Mouse (Mus musculus) CH12.LX (cell line): ENCODE data around the gene Cox4i2. TPM values are rescaled to one million over a fixed set of nuclear protein-coding genes. Genes with fewer than 3 reads are reported as not detected.

Experiments used
- DNase-seq: peaks from one replicate; pipeline ENCODE4 v3.0.0-alpha.2; 2013; ENCODE audit errors: extremely low read depth
- H3K27ac ChIP-seq: 2 replicates; pipeline ENCODE4 v1.5.1; 2012; ENCODE audit warnings: low read depth, mild to moderate bottlenecking, control low read depth, moderate library complexity; ENCODE audit not compliant: insufficient read depth
- H3K27me3 ChIP-seq: replicated peaks from 2 replicates; pipeline ENCODE3; 2012; ENCODE audit warnings: inconsistent platforms
- H3K36me3 ChIP-seq, 2 experiments: replicated peaks in 1 of 2; 2 replicates each; pipeline versions ENCODE3 to v1.6.1; 2012; ENCODE audit warnings: inconsistent platforms in 1 of 2, low read length in 1 of 2, mild to moderate bottlenecking in 1 of 2, mixed read lengths in 1 of 2, moderate library complexity in 1 of 2; ENCODE audit not compliant: control insufficient read depth in 1 of 2, insufficient read depth in 1 of 2
- H3K4me1 ChIP-seq, 2 experiments: 2 replicates each; pipeline ENCODE4 v1.6.1; 2012; ENCODE audit warnings: inconsistent platforms in 1 of 2, moderate library complexity in 1 of 2; ENCODE audit not compliant: insufficient read depth in 2 of 2, control insufficient read depth in 1 of 2
- H3K4me2 ChIP-seq: 2 replicates; pipeline ENCODE4 v1.6.1; 2012; ENCODE audit warnings: low read depth, mild to moderate bottlenecking, control low read depth; ENCODE audit not compliant: poor library complexity, insufficient read depth, severe bottlenecking
- H3K4me3 ChIP-seq, 3 experiments: fragments of 150-350 bp in 1 of 3; sonication (generic) in 1 of 3; replicated peaks in 1 of 3; 2 replicates each; pipeline versions ENCODE3 to v1.5.1; 2011 to 2012; ENCODE audit warnings: low read depth in 2 of 3, low read length in 2 of 3, mild to moderate bottlenecking in 2 of 3, moderate library complexity in 2 of 3, control low read depth in 1 of 3, improper control_type of control experiment in 1 of 3, inconsistent platforms in 1 of 3, mixed read lengths in 1 of 3; ENCODE audit not compliant: poor library complexity in 1 of 3
- H3K79me2 ChIP-seq: replicated peaks from 2 replicates; pipeline ENCODE4 v1.6.1; 2012; ENCODE audit warnings: mild to moderate bottlenecking, moderate library complexity; ENCODE audit not compliant: control insufficient read depth, poor library complexity, insufficient read depth, severe bottlenecking; ENCODE audit errors: extremely low read depth
- H3K9ac ChIP-seq: 2 replicates; pipeline ENCODE4 v1.6.1; 2012; ENCODE audit warnings: low read depth, mild to moderate bottlenecking, control low read depth, moderate library complexity; ENCODE audit not compliant: insufficient read depth
- H3K9me3 ChIP-seq: replicated peaks from 2 replicates; pipeline ENCODE3; 2012; ENCODE audit warnings: low read length, inconsistent platforms, mixed read lengths
- BHLHE40 ChIP-seq: IDR thresholded peaks from 2 replicates; pipeline ENCODE4 v1.6.1; 2011; ENCODE audit warnings: mild to moderate bottlenecking, low read depth, low read length, improper control_type of control experiment
- CHD2 ChIP-seq: IDR thresholded peaks from 2 replicates; pipeline ENCODE4 v1.6.1; 2011; ENCODE audit warnings: low read length, improper control_type of control experiment
- E2F4 ChIP-seq: IDR thresholded peaks from 2 replicates; pipeline ENCODE4 v1.6.1; 2011; ENCODE audit warnings: low read depth, low read length, improper control_type of control experiment; ENCODE audit not compliant: insufficient replicate concordance
- ELF1 ChIP-seq: IDR thresholded peaks from 2 replicates; pipeline ENCODE4 v1.6.1; 2014; ENCODE audit warnings: low read depth, mild to moderate bottlenecking, inconsistent platforms, low read length, improper control_type of control experiment
- ETS1 ChIP-seq: conservative IDR thresholded peaks from 2 replicates; pipeline ENCODE4 v1.6.1; 2012; ENCODE audit warnings: low read depth, mild to moderate bottlenecking, inconsistent platforms, low read length, improper control_type of control experiment, moderate library complexity
- GABPA ChIP-seq: IDR thresholded peaks from 2 replicates; pipeline ENCODE4 v1.6.1; 2012; ENCODE audit warnings: low read depth, low read length, improper control_type of control experiment, inconsistent platforms; ENCODE audit not compliant: insufficient replicate concordance
- KAT2A ChIP-seq: IDR thresholded peaks from 2 replicates; pipeline ENCODE4 v1.6.1; 2012; ENCODE audit warnings: low read length, improper control_type of control experiment, inconsistent platforms; ENCODE audit not compliant: insufficient replicate concordance
- MAFK ChIP-seq: IDR thresholded peaks from 2 replicates; pipeline ENCODE4 v1.6.1; 2011; ENCODE audit warnings: low read length, improper control_type of control experiment; ENCODE audit not compliant: insufficient replicate concordance
- MAX ChIP-seq: IDR thresholded peaks from 2 replicates; pipeline ENCODE4 v1.6.1; 2011; ENCODE audit warnings: low read length, improper control_type of control experiment
- MAZ ChIP-seq: IDR thresholded peaks from 2 replicates; pipeline ENCODE4 v1.6.1; 2012; ENCODE audit warnings: low read depth, mild to moderate bottlenecking, inconsistent platforms, low read length, improper control_type of control experiment, moderate library complexity
- MEF2A ChIP-seq: IDR thresholded peaks from 2 replicates; pipeline ENCODE4 v1.6.1; 2014; ENCODE audit warnings: low read depth, mild to moderate bottlenecking, inconsistent platforms, low read length, improper control_type of control experiment, borderline replicate concordance
- MXI1 ChIP-seq: IDR thresholded peaks from 2 replicates; pipeline ENCODE4 v1.6.1; 2011; ENCODE audit warnings: mild to moderate bottlenecking, low read depth, low read length, improper control_type of control experiment
- MYC ChIP-seq: IDR thresholded peaks from 2 replicates; pipeline ENCODE4 v1.6.1; 2011; ENCODE audit warnings: low read depth, mild to moderate bottlenecking, improper control_type of control experiment, low read length
- NELFE ChIP-seq: IDR thresholded peaks from 2 replicates; pipeline ENCODE4 v1.6.1; 2011; ENCODE audit warnings: low read depth, low read length, improper control_type of control experiment
- SIN3A ChIP-seq: IDR thresholded peaks from 2 replicates; pipeline ENCODE4 v1.6.1; 2012; ENCODE audit warnings: low read length, improper control_type of control experiment, inconsistent platforms
- SMC3 ChIP-seq: IDR thresholded peaks from 2 replicates; pipeline ENCODE4 v1.6.1; 2011; ENCODE audit warnings: low read depth, low read length, improper control_type of control experiment
- TCF12 ChIP-seq: IDR thresholded peaks from 2 replicates; pipeline ENCODE4 v1.6.1; 2014; ENCODE audit warnings: low read depth, mild to moderate bottlenecking, inconsistent platforms, low read length, improper control_type of control experiment
- USF1 ChIP-seq: IDR thresholded peaks from 2 replicates; pipeline ENCODE4 v1.6.1; 2014; ENCODE audit warnings: low read depth, mild to moderate bottlenecking, inconsistent platforms, low read length, improper control_type of control experiment
- ZKSCAN1 ChIP-seq: IDR thresholded peaks from 2 replicates; pipeline ENCODE4 v1.6.1; 2012; ENCODE audit warnings: low read depth, inconsistent platforms, low read length, improper control_type of control experiment, borderline replicate concordance
- ZNF384 ChIP-seq: IDR thresholded peaks from 2 replicates; pipeline ENCODE4 v1.6.1; 2012; ENCODE audit warnings: low read depth, low read length, improper control_type of control experiment, inconsistent platforms
- dilution Hi-C: fragments of 300-500 bp; cut with MboI; formaldehyde crosslinking; loops from 2 replicates; pipeline ENCODE4 v1.14.3; 2020; ENCODE audit warnings: low sequenced_read_pairs; ENCODE audit not compliant: extremely low pct_unique_long_range_greater_than_20kb, extremely low pct_ligation_motif_present
- in situ Hi-C: fragments of 300-500 bp; cut with MboI; formaldehyde crosslinking; loops from 3 replicates; pipeline ENCODE4 v1.14.3; 2019; ENCODE audit warnings: low sequenced_read_pairs, low pct_ligation_motif_present, low pct_unique_long_range_greater_than_20kb, mixed read lengths
- polyA plus RNA-seq: library from polyadenylated mRNA; unstranded; fragments of >175 nt; gene quantifications from 2 replicates; pipeline ENCODE4 v1.2.1, GENCODE M21; 2012; ENCODE audit warnings: low read depth; ENCODE audit not compliant: insufficient read length
- total RNA-seq, 2 experiments: library from RNA; depleted of rRNA; stranded (reverse); fragments of 300-350 nt in 1 of 2; fragments of >200 nt in 1 of 2; gene quantifications; 2 replicates each; pipeline ENCODE4 v1.2.3; 2012 to 2014

The Cox4i2 gene
- total and polyA plus RNA-seq, 3 experiments, result not detected

DNA sequence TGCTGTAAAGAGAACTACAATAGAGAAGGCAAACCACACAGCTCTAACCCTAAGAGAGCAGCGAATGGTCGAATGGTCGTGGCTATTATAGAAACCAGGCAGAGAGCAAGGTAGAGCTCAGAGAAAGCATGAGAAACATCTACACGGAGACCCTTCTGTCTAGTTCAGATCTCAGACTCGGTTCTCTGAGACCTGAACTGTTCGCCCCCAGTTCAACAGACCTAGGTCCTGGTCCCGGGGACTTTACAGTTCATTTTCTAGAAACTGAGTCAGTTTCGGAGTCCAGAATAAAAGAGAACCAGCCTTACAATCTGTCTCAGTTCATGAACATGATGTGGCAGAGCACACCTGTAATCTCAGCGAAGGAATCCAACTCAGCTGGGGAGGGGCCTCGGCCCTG is 19.5 kb upstream of the Cox4i2 start:
- Histone ChIP-seq H3K9ac (no peak overlapping the region), H3K4me3 (no peak overlapping the region)
- dilution Hi-C loops, result no loop called here

GRCm38 (mm10) chr2:152734984-152735383 is 19.0 kb upstream of the Cox4i2 start:
- Histone ChIP-seq H3K9ac (no peak overlapping the region), H3K4me2 (peak overlapping the region; percentile 79), H3K79me2 (no peaks in the 10 kb centered on the region), H3K27me3 (peaks cover 68% of the 10 kb centered on the region), H3K4me1 (peaks cover 6 to 11% of the 10 kb centered on the region in 2 experiments), H3K9me3 (peaks cover 6% of the 10 kb centered on the region), H3K36me3 (no peaks in the 10 kb centered on the region), H3K27ac (no peak overlapping the region), H3K4me3 (no peak overlapping the region)
- TF ChIP-seq KAT2A (no peak), MEF2A (no peak), MXI1 (peak; percentile 68; the same call in 1 of the 2 replicates), MAZ (no peak), BHLHE40 (no peak), ZNF384 (peak; percentile 33; the same call in 1 of the 2 replicates), TCF12 (0 out of 2 replicates have a peak, but pooled peaks have one; percentile 23), SIN3A (peak; percentile 58; the same call in 1 of the 2 replicates)
- dilution Hi-C loops (no loop called here), in situ Hi-C loops (loop anchor here (5.0 kb wide), 1 partner anchor 33 kb away; no protein-coding TSS in a partner anchor)
- peak; percentile 46 for DNase-seq

More for the DNA sequence above, 19.5 kb upstream of the Cox4i2 start:
- H3K9me3 ChIP-seq, result peaks cover 6% of the 10 kb centered on the region
- H3K36me3 ChIP-seq, result no peaks in the 10 kb centered on the region
- no peak overlapping the region for H3K27ac ChIP-seq
- peaks cover 68% of the 10 kb centered on the region for H3K27me3 ChIP-seq
- no peak for DNase-seq
- H3K4me1 ChIP-seq, result peaks cover 11% of the 10 kb centered on the region in 2 experiments
- no peaks in the 10 kb centered on the region for H3K79me2 ChIP-seq
- peak overlapping the region; percentile 79 for H3K4me2 ChIP-seq
- in situ Hi-C loops, result no loop called here
- TF ChIP-seq NELFE (no peak), ZKSCAN1 (no peak), SMC3 (no peak), E2F4 (no peak), TCF12 (no peak), GABPA (no peak), USF1 (no peak), MYC (no peak), MAFK (no peak), MXI1 (no peak), ELF1 (no peak), CHD2 (no peak), ETS1 (no peak), MAX (no peak)
